8 mouse cellular contexts compared by ENCODE assay signal in genomic region chr1:54585278-54585846, GRCm38 (mm10). TPM values are rescaled to one million over a fixed set of nuclear protein-coding genes. Genes with fewer than 3 reads are reported as not detected.
DNase-seq lines count a peak whose midpoint lies in the region; TF ChIP-seq lines count a peak whose summit lies in the region.

No protein-coding gene starts in this region.

- TF ChIP-seq CTCF in kidney, adult 2 months (conservative IDR thresholded peaks at IDR 0.05; ENCODE audit: insufficient read depth, insufficient read length, low read depth, low read length), result no peak

- H3K36me3 ChIP-seq in kidney, adult 2 months (ENCODE audit: control insufficient read depth, insufficient read depth, low read length), result no peaks in the 10 kb centered on the region

- 15% methylated on average over 9 of the region's 9 CpGs for WGBS in kidney, adult 2 months

- H3K27me3 ChIP-seq in kidney, adult 2 months (replicated peaks; ENCODE audit: control insufficient read depth, insufficient read depth, low read length), result no peaks in the 10 kb centered on the region

- no peaks in the 10 kb centered on the region for H3K4me1 ChIP-seq in kidney, adult 2 months (ENCODE audit: control insufficient read depth, insufficient read depth, low read length)

- peak overlapping the region; percentile 84 for H3K27ac ChIP-seq in kidney, adult 2 months (ENCODE audit: insufficient read depth, low read depth, low read length)

- H3K4me3 ChIP-seq in kidney, adult 2 months (ENCODE audit: insufficient read depth, low read depth, low read length), result no peak overlapping the region

- DNase-seq in CD4-positive helper T cell, adult 2 months (ENCODE audit: low read depth, low spot score), result peak; percentile 91
- peak; percentile 52 for DNase-seq in WW6 (ENCODE audit: low read depth, low spot score)
- DNase-seq in kidney, adult 2 months, result peak; percentile 52
- DNase-seq in natural killer cell, adult 2 months (ENCODE audit: low spot score in 2 of 2), result peak; percentile 24 to 69
- no peak for DNase-seq in adrenal gland, postnatal 25 days
- no peak for DNase-seq in right cerebral cortex, adult 2 months (ENCODE audit: low spot score in 2 of 2)
- no peak for DNase-seq in right cerebral cortex, postnatal 36 days (ENCODE audit: low spot score in 2 of 2)
- no peak for DNase-seq in adrenal gland, adult (ENCODE audit: inconsistent age in 2 of 2, low spot score in 1 of 2)

- TF ChIP-seq POLR2A in kidney, adult 2 months (IDR thresholded peaks at IDR 0.05; ENCODE audit: low read depth, low read length), result no peak

RNA-seq across cellular contexts. Expression of gene Pgap1, which starts 27.9 kb away (rescaled TPM):
- 2.3 and 2.8 TPM in 2 replicates for polyA plus RNA-seq in kidney, adult 2 months (2012; rRNA removed)
- total RNA-seq in adrenal gland, postnatal 25 days (2021), result 4.1 and 6.9 TPM in 2 replicates

Comparison
In these comparisons a context has a peak if more than half of its experiments do, and no peak if none do; other contexts are left out.
1. DNase-seq: peak in CD4-positive helper T cell, adult 2 months (single experiment), WW6 (single experiment), kidney, adult 2 months (single experiment) and natural killer cell, adult 2 months (2 of 2); none in adrenal gland, postnatal 25 days (single experiment), right cerebral cortex, adult 2 months (0 of 2), right cerebral cortex, postnatal 36 days (0 of 2) and adrenal gland, adult (0 of 2).